ENCODE assay signal across 8 mouse cellular contexts in the genomic region with DNA sequence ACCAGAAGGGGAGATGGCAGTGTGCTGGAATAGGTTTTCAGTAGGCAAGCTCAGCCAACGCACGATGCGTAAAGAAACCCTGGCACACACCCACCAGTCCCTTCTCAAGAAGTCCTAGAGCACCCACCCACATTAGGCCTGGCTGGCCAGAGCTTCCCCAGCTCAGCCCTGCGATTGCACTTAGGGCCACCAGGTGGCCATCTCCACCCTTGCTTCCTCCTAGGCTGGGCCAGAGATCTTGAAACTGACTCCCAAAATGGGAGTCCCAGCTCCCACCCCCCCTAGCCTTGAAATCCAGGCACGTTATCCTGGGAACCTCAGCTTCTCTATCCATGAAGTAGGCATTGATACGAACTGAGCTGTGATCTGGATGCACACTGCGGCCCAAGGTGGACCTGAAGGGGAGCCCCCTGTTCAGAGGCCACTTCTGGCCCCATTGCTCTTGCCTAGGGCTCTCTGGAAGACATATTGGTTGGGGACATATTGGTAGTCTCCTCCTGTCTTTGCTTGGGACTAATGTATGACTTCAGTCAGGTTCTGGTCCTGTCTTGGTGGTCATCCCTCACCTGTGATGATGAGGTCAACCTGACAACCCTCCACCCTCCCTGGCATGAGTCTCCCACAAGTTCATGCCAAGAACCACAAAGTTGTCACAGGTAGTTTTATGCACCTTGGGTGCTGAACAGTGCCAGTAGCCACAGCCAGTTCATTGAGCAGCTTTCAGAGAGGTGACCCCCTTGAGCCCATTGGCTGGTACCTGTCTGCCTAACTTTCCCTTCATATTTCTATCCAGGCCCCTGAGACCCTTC. TPM values are rescaled to one million over a fixed set of nuclear protein-coding genes. Genes with fewer than 3 reads are reported as not detected.
DNase-seq lines count a peak whose midpoint lies in the region; ATAC-seq and TF ChIP-seq lines count a peak whose summit lies in the region.

No protein-coding gene starts in this region.

- H3K27ac ChIP-seq in hindbrain, embryonic 11.5 days (ENCODE audit: low read depth, low read length), result no peak overlapping the region
- no peak overlapping the region for H3K27ac ChIP-seq in hindbrain, embryonic 16.5 days (ENCODE audit: low read depth, low read length)
- no peak overlapping the region for H3K27ac ChIP-seq in cortical plate, adult 2 months (ENCODE audit: insufficient read depth, low read length)
- H3K27ac ChIP-seq in hindbrain, postnatal 0 days, result no peak overlapping the region
- no peak overlapping the region for H3K27ac ChIP-seq in lung, embryonic 14.5 days (ENCODE audit: low read depth)

- ATAC-seq in hindbrain, embryonic 11.5 days (ENCODE audit: low FRiP score), result no peak
- ATAC-seq in hindbrain, embryonic 16.5 days, result no peak
- peak; percentile 64; the same call in 1 of the 2 replicates for ATAC-seq in hindbrain, postnatal 0 days
- ATAC-seq in lung, embryonic 14.5 days (ENCODE audit: insufficient read depth), result peak; percentile 57; the same call in 1 of the 2 replicates

- no peak overlapping the region for H3K4me2 ChIP-seq in hindbrain, embryonic 11.5 days (replicated peaks; ENCODE audit: low read depth, low read length)
- no peak overlapping the region for H3K4me2 ChIP-seq in hindbrain, embryonic 16.5 days (ENCODE audit: low read length)
- H3K4me2 ChIP-seq in hindbrain, postnatal 0 days (ENCODE audit: low read depth, low read length), result no peak overlapping the region
- no peak overlapping the region for H3K4me2 ChIP-seq in lung, embryonic 14.5 days

- no peak overlapping the region for H3K4me3 ChIP-seq in hindbrain, embryonic 11.5 days (ENCODE audit: low read depth, low read length)
- H3K4me3 ChIP-seq in hindbrain, embryonic 16.5 days (ENCODE audit: low read length), result no peak overlapping the region
- H3K4me3 ChIP-seq in cortical plate, adult 2 months (ENCODE audit: insufficient read depth, low read length), result no peak overlapping the region
- H3K4me3 ChIP-seq in hindbrain, postnatal 0 days (ENCODE audit: low read length), result no peak overlapping the region
- no peak overlapping the region for H3K4me3 ChIP-seq in lung, embryonic 14.5 days (ENCODE audit: low read depth, low read length)

- no peaks in the 10 kb centered on the region for H3K27me3 ChIP-seq in hindbrain, embryonic 11.5 days (ENCODE audit: control insufficient read depth, insufficient read depth, low read length)
- no peaks in the 10 kb centered on the region for H3K27me3 ChIP-seq in hindbrain, embryonic 16.5 days (replicated peaks; ENCODE audit: control insufficient read depth, insufficient read depth, low read length)
- H3K27me3 ChIP-seq in hindbrain, postnatal 0 days (ENCODE audit: insufficient read depth, low read length), result no peaks in the 10 kb centered on the region
- H3K27me3 ChIP-seq in lung, embryonic 14.5 days (ENCODE audit: insufficient read depth, low read length), result no peaks in the 10 kb centered on the region

- WGBS in hindbrain, embryonic 11.5 days, result 46% methylated on average over 7 of the region's 7 CpGs
- 51% methylated on average over 7 of the region's 7 CpGs for WGBS in hindbrain, embryonic 16.5 days
- WGBS in hindbrain, postnatal 0 days, result 46% methylated on average over 7 of the region's 7 CpGs
- 41% methylated on average over 7 of the region's 7 CpGs for WGBS in lung, embryonic 14.5 days

- no peak overlapping the region for H3K9ac ChIP-seq in hindbrain, embryonic 11.5 days (ENCODE audit: low read depth, low read length)
- no peak overlapping the region for H3K9ac ChIP-seq in hindbrain, embryonic 16.5 days (ENCODE audit: low read depth, low read length)
- H3K9ac ChIP-seq in hindbrain, postnatal 0 days (replicated peaks; ENCODE audit: low read length), result no peak overlapping the region
- no peak overlapping the region for H3K9ac ChIP-seq in lung, embryonic 14.5 days

- peak; percentile 79 for TF ChIP-seq CTCF in cortical plate, adult 2 months (IDR thresholded peaks at IDR 0.05; ENCODE audit: extremely low read depth, insufficient read depth, low read length)
- peak; percentile 86 for TF ChIP-seq CTCF in hindbrain, postnatal 0 days (IDR thresholded peaks at IDR 0.05; ENCODE audit: low read depth)
- peak; percentile 89 for TF ChIP-seq CTCF in lung, embryonic 14.5 days (IDR thresholded peaks at IDR 0.05; ENCODE audit: low read depth)

- H3K36me3 ChIP-seq in hindbrain, embryonic 11.5 days (ENCODE audit: control insufficient read depth, insufficient read depth, low read length), result no peaks in the 10 kb centered on the region
- H3K36me3 ChIP-seq in hindbrain, embryonic 16.5 days (ENCODE audit: control insufficient read depth, insufficient read depth, low read length), result no peaks in the 10 kb centered on the region
- no peaks in the 10 kb centered on the region for H3K36me3 ChIP-seq in hindbrain, postnatal 0 days (ENCODE audit: insufficient read depth, low read length)
- H3K36me3 ChIP-seq in lung, embryonic 14.5 days (ENCODE audit: insufficient read depth), result no peaks in the 10 kb centered on the region

- TF ChIP-seq POLR2A in cortical plate, adult 2 months (IDR thresholded peaks at IDR 0.05; ENCODE audit: extremely low read depth, insufficient read depth, low read length), result no peak

- no peaks in the 10 kb centered on the region for H3K9me3 ChIP-seq in hindbrain, embryonic 11.5 days (ENCODE audit: control insufficient read depth, low read length)
- H3K9me3 ChIP-seq in hindbrain, embryonic 16.5 days (ENCODE audit: control insufficient read depth, low read length), result no peaks in the 10 kb centered on the region
- no peaks in the 10 kb centered on the region for H3K9me3 ChIP-seq in hindbrain, postnatal 0 days (ENCODE audit: low read length)
- H3K9me3 ChIP-seq in lung, embryonic 14.5 days (ENCODE audit: low read depth, low read length), result no peaks in the 10 kb centered on the region

- DNase-seq in hindbrain, embryonic 11.5 days (ENCODE audit: low spot score), result peak; percentile 61
- DNase-seq in 3T3-L1 (ENCODE audit: low read depth, low spot score), result peak; percentile 71
- peak; percentile 36 for DNase-seq in Muller cell, postnatal 12 days (ENCODE audit: inconsistent ontology term)
- peak; percentile 70 for DNase-seq in hindbrain, postnatal 0 days (ENCODE audit: low spot score)
- DNase-seq in lung, embryonic 14.5 days, result peak; percentile 79
- DNase-seq in testis, postnatal 10 days (ENCODE audit: low spot score), result peak; percentile 73

- no peaks in the 10 kb centered on the region for H3K4me1 ChIP-seq in hindbrain, embryonic 11.5 days (replicated peaks; ENCODE audit: control insufficient read depth, insufficient read depth, low read length)
- no peaks in the 10 kb centered on the region for H3K4me1 ChIP-seq in hindbrain, embryonic 16.5 days (ENCODE audit: control insufficient read depth, insufficient read depth, low read depth, low read length)
- no peaks in the 10 kb centered on the region for H3K4me1 ChIP-seq in cortical plate, adult 2 months (ENCODE audit: control insufficient read depth, insufficient read depth, low read length)
- H3K4me1 ChIP-seq in hindbrain, postnatal 0 days (ENCODE audit: insufficient read depth, low read length), result no peaks in the 10 kb centered on the region
- H3K4me1 ChIP-seq in lung, embryonic 14.5 days (ENCODE audit: insufficient read depth), result peaks cover 2% of the 10 kb centered on the region; the same call in 1 of the 2 replicates

RNA-seq across cellular contexts. Expression of gene Grap, which starts 13.1 kb away (rescaled TPM):
- 5.3 and 6.8 TPM in 2 replicates for polyA plus RNA-seq in hindbrain, embryonic 11.5 days (2014; fragmentation: Nextera tagmentation; extraction: Ambion mirVana)
- polyA plus RNA-seq in hindbrain, embryonic 16.5 days (2015; fragmentation: Nextera tagmentation; extraction: Ambion mirVana), result 12.0 and 12.1 TPM in 2 replicates
- polyA plus RNA-seq in cortical plate, adult 2 months (2012; rRNA removed), result 6.2 and 6.9 TPM in 2 replicates
- total RNA-seq in hindbrain, postnatal 0 days (2014; rRNA removed), result 7.4 and 11.9 TPM in 2 replicates
- 7.7 and 8.1 TPM in 2 replicates for polyA plus RNA-seq in hindbrain, postnatal 0 days (2015; fragmentation: Nextera tagmentation; extraction: Ambion mirVana)
- polyA plus RNA-seq in lung, embryonic 14.5 days (2014; fragmentation: Nextera tagmentation; extraction: Ambion mirVana), result 27.8 and 29.5 TPM in 2 replicates

RNA-seq across cellular contexts. Expression of gene Fam83g, which starts 17.7 kb away (rescaled TPM):
- polyA plus RNA-seq in hindbrain, embryonic 11.5 days (2014; fragmentation: Nextera tagmentation; extraction: Ambion mirVana), result 0.18 and 0.31 TPM in 2 replicates
- 0.12 and 0.18 TPM in 2 replicates for polyA plus RNA-seq in hindbrain, embryonic 16.5 days (2015; fragmentation: Nextera tagmentation; extraction: Ambion mirVana)
- 0.04 TPM in 2 replicates for polyA plus RNA-seq in cortical plate, adult 2 months (2012; rRNA removed)
- 0.11 and 0.21 TPM in 2 replicates for total RNA-seq in hindbrain, postnatal 0 days (2014; rRNA removed)
- polyA plus RNA-seq in hindbrain, postnatal 0 days (2015; fragmentation: Nextera tagmentation; extraction: Ambion mirVana), result 0.10 TPM in 2 replicates
- 2.1 and 2.2 TPM in 2 replicates for polyA plus RNA-seq in lung, embryonic 14.5 days (2014; fragmentation: Nextera tagmentation; extraction: Ambion mirVana)

RNA-seq across cellular contexts. Expression of gene Slc5a10, which starts 54.4 kb away (rescaled TPM):
- 0.09 TPM in 1 of 2 replicates, not detected in the other for polyA plus RNA-seq in hindbrain, embryonic 11.5 days (2014; fragmentation: Nextera tagmentation; extraction: Ambion mirVana)
- not detected in 2 replicates for polyA plus RNA-seq in hindbrain, embryonic 16.5 days (2015; fragmentation: Nextera tagmentation; extraction: Ambion mirVana)
- polyA plus RNA-seq in cortical plate, adult 2 months (2012; rRNA removed), result 0.11 and 0.19 TPM in 2 replicates
- 0.21 TPM in 1 of 2 replicates, not detected in the other for total RNA-seq in hindbrain, postnatal 0 days (2014; rRNA removed)
- polyA plus RNA-seq in hindbrain, postnatal 0 days (2015; fragmentation: Nextera tagmentation; extraction: Ambion mirVana), result 0.19 and 0.20 TPM in 2 replicates
- polyA plus RNA-seq in lung, embryonic 14.5 days (2014; fragmentation: Nextera tagmentation; extraction: Ambion mirVana), result not detected in 2 replicates

Comparison
In these comparisons a context has a peak if more than half of its experiments do, and no peak if none do; other contexts are left out.
1. ATAC-seq: peak in hindbrain, postnatal 0 days (single experiment) and lung, embryonic 14.5 days (single experiment); none in hindbrain, embryonic 11.5 days (single experiment) and hindbrain, embryonic 16.5 days (single experiment).
2. Peak in every context shown above with its lines, with median percentiles within 50 percentile points of each other: DNase-seq and CTCF ChIP-seq.